Mouse (Mus musculus) erythroblast, embryonic 14.5 days (primary cell): Measurements from ENCODE around the gene Engase. TPM values are rescaled to one million over a fixed set of nuclear protein-coding genes. Genes with fewer than 3 reads are reported as not detected.

ENCODE experiments used
- H3K27me3 ChIP-seq: 2 replicates; pipeline ENCODE4 v1.6.1; 2012; ENCODE audit warnings: inconsistent platforms; ENCODE audit not compliant: control insufficient read depth
- H3K36me3 ChIP-seq: 2 replicates; pipeline ENCODE4 v1.6.1; 2012; ENCODE audit warnings: mild to moderate bottlenecking, inconsistent platforms; ENCODE audit not compliant: control insufficient read depth
- H3K4me1 ChIP-seq: 2 replicates; pipeline ENCODE4 v1.6.1; 2012; ENCODE audit warnings: inconsistent platforms; ENCODE audit not compliant: control insufficient read depth
- H3K4me3 ChIP-seq: replicated peaks from 2 replicates; pipeline ENCODE3; 2012; ENCODE audit warnings: moderate library complexity, mild to moderate bottlenecking, inconsistent platforms
- H3K9me3 ChIP-seq: 2 replicates; pipeline ENCODE4 v1.6.1; 2012; ENCODE audit warnings: low read length, inconsistent platforms, mixed read lengths; ENCODE audit not compliant: control insufficient read depth
- GATA1 ChIP-seq: IDR thresholded peaks from 2 replicates; pipeline ENCODE4 v1.6.1; 2012; ENCODE audit warnings: low read length, inconsistent platforms, mixed read lengths
- TAL1 ChIP-seq: IDR thresholded peaks from 3 replicates; pipeline ENCODE4 v1.6.1; 2012; ENCODE audit warnings: low read length, inconsistent platforms, mixed read lengths
- polyA plus RNA-seq: library from polyadenylated mRNA; stranded (reverse); fragments of >175 nt; gene quantifications from 2 replicates; pipeline ENCODE4 v1.2.3, GENCODE M21; 2012

The Engase gene
- polyA plus RNA-seq, 1 experiment, result 0.73 TPM

- H3K9me3 ChIP-seq, result no peaks in the 10 kb centered on the region
- H3K27me3 ChIP-seq, result no peaks in the 10 kb centered on the region; the same call in 1 of the 2 replicates
- H3K36me3 ChIP-seq, result no peaks in the 10 kb centered on the region
- H3K4me1 ChIP-seq, result peaks cover 8% of the 10 kb centered on the region
- no peak for TF ChIP-seq GATA1
- TF ChIP-seq TAL1, result no peak
- H3K4me3 ChIP-seq, result no peak overlapping the region
Observed at GRCm38 (mm10) chr11:118434093-118434492, 42.5 kb upstream of the Engase start.

GRCm38 (mm10) chr11:118436471-118436935, 40.1 kb upstream of the Engase start:
- Histone ChIP-seq H3K9me3 (peaks cover 4% of the 10 kb centered on the region), H3K4me1 (peaks cover 8% of the 10 kb centered on the region), H3K27me3 (no peaks in the 10 kb centered on the region; the same call in 1 of the 2 replicates), H3K36me3 (no peaks in the 10 kb centered on the region), H3K4me3 (no peak overlapping the region)
- TF ChIP-seq GATA1 (no peak), TAL1 (no peak)

- peaks cover 5% of the 10 kb centered on the region for H3K4me1 ChIP-seq
- TF ChIP-seq TAL1 (no peak), GATA1 (no peak)
Observed at GRCm38 (mm10) chr11:118438665-118439414, 37.8 kb upstream of the Engase start.

GRCm38 (mm10) chr11:118442691-118443090, 33.9 kb upstream of the Engase start:
- Histone ChIP-seq H3K9me3 (peaks cover 5% of the 10 kb centered on the region), H3K4me1 (no peaks in the 10 kb centered on the region; the same call in 1 of the 2 replicates), H3K27me3 (no peaks in the 10 kb centered on the region), H3K36me3 (no peaks in the 10 kb centered on the region), H3K4me3 (no peak overlapping the region)
- no peak for TF ChIP-seq TAL1
- no peak for TF ChIP-seq GATA1

More at GRCm38 (mm10) chr11:118438665-118439414, 37.8 kb upstream of the Engase start:
- H3K27me3 ChIP-seq, result no peaks in the 10 kb centered on the region
- H3K36me3 ChIP-seq, result no peaks in the 10 kb centered on the region
- no peak overlapping the region for H3K4me3 ChIP-seq
- peaks cover 5% of the 10 kb centered on the region for H3K9me3 ChIP-seq

- no peaks in the 10 kb centered on the region for H3K27me3 ChIP-seq
- TF ChIP-seq TAL1 (no peak), GATA1 (no peak)
- H3K4me1 ChIP-seq, result no peaks in the 10 kb centered on the region; the same call in 1 of the 2 replicates
- H3K36me3 ChIP-seq, result no peaks in the 10 kb centered on the region
- no peak overlapping the region for H3K4me3 ChIP-seq
- H3K9me3 ChIP-seq, result peaks cover 5% of the 10 kb centered on the region
Observed at GRCm38 (mm10) chr11:118443201-118443970, 33.2 kb upstream of the Engase start.

GRCm38 (mm10) chr11:118445843-118446242, 30.8 kb upstream of the Engase start:
- no peaks in the 10 kb centered on the region; the same call in 1 of the 2 replicates for H3K4me1 ChIP-seq
- H3K36me3 ChIP-seq, result no peaks in the 10 kb centered on the region
- no peaks in the 10 kb centered on the region for H3K27me3 ChIP-seq
- H3K9me3 ChIP-seq, result peaks cover 5% of the 10 kb centered on the region
- no peak for TF ChIP-seq TAL1
- no peak for TF ChIP-seq GATA1
- no peak overlapping the region for H3K4me3 ChIP-seq

GRCm38 (mm10) chr11:118447346-118447745, 29.3 kb upstream of the Engase start:
- H3K9me3 ChIP-seq, result no peaks in the 10 kb centered on the region
- H3K36me3 ChIP-seq, result no peaks in the 10 kb centered on the region
- H3K27me3 ChIP-seq, result no peaks in the 10 kb centered on the region
- no peaks in the 10 kb centered on the region for H3K4me1 ChIP-seq
- TF ChIP-seq GATA1 (no peak), TAL1 (no peak)
- no peak overlapping the region for H3K4me3 ChIP-seq

- Histone ChIP-seq H3K9me3 (no peaks in the 10 kb centered on the region), H3K4me1 (no peaks in the 10 kb centered on the region), H3K27me3 (no peaks in the 10 kb centered on the region), H3K4me3 (no peak overlapping the region), H3K36me3 (no peaks in the 10 kb centered on the region)
- TF ChIP-seq GATA1 (no peak), TAL1 (no peak)
Observed at GRCm38 (mm10) chr11:118448385-118448784, 28.2 kb upstream of the Engase start.

- no peak for TF ChIP-seq GATA1
- TF ChIP-seq TAL1, result no peak
- no peaks in the 10 kb centered on the region for H3K4me1 ChIP-seq
Observed at GRCm38 (mm10) chr11:118451211-118451610, 25.4 kb upstream of the Engase start.

GRCm38 (mm10) chr11:118452955-118453354, 23.7 kb upstream of the Engase start:
- H3K4me3 ChIP-seq, result no peak overlapping the region
- no peaks in the 10 kb centered on the region for H3K27me3 ChIP-seq
- TF ChIP-seq GATA1 (no peak), TAL1 (no peak)
- H3K9me3 ChIP-seq, result no peaks in the 10 kb centered on the region
- no peaks in the 10 kb centered on the region for H3K4me1 ChIP-seq
- no peaks in the 10 kb centered on the region for H3K36me3 ChIP-seq

More at GRCm38 (mm10) chr11:118451211-118451610, 25.4 kb upstream of the Engase start:
- Histone ChIP-seq H3K4me3 (no peak overlapping the region), H3K9me3 (no peaks in the 10 kb centered on the region), H3K27me3 (no peaks in the 10 kb centered on the region), H3K36me3 (no peaks in the 10 kb centered on the region)
